Mouse (Mus musculus) liver, embryonic 11.5 days (tissue): ENCODE measurements at regions not wholly inside any gene's neighbourhood (a gene's known extent, or its start where the extent isn't known, plus 50 kb on each side); places are given as distances from the start of the nearest gene placed in this dataset.

Experiments
- ATAC-seq: fragments of 200-750 bp; cut with Nextera tagmentation; replicated peaks from 2 replicates; pipeline ENCODE4 v1.8.0; 2017; ENCODE audit warnings: moderate number of reproducible peaks, mild to moderate bottlenecking, moderate TSS enrichment, moderate library complexity; ENCODE audit not compliant: low FRiP score
- DNase-seq: peaks from one replicate; pipeline ENCODE4 v3.0.0-alpha.2; 2017; ENCODE audit warnings: low spot score
- H3K27ac ChIP-seq: fragments of 300-500 bp; sonication (generic); 2 replicates; pipeline ENCODE4 v1.5.1; 2014; ENCODE audit warnings: mild to moderate bottlenecking, low read depth, low read length, control low read depth
- H3K27me3 ChIP-seq: fragments of 300-500 bp; sonication (generic); replicated peaks from 2 replicates; pipeline ENCODE4 v1.6.1; 2014; ENCODE audit warnings: low read length, mixed read lengths; ENCODE audit not compliant: control insufficient read depth, insufficient read depth
- H3K36me3 ChIP-seq: fragments of 300-500 bp; sonication (generic); 2 replicates; pipeline ENCODE4 v1.6.1; 2014; ENCODE audit warnings: mild to moderate bottlenecking, low read length, moderate library complexity, mixed read lengths; ENCODE audit not compliant: control insufficient read depth, insufficient read depth
- H3K4me1 ChIP-seq: fragments of 300-500 bp; sonication (generic); replicated peaks from 2 replicates; pipeline ENCODE4 v1.6.1; 2014; ENCODE audit warnings: low read length, mixed read lengths; ENCODE audit not compliant: control insufficient read depth, insufficient read depth
- H3K4me2 ChIP-seq: fragments of 300-500 bp; sonication (generic); 2 replicates; pipeline ENCODE4 v1.6.1; 2014; ENCODE audit warnings: mild to moderate bottlenecking, control low read depth, moderate library complexity
- H3K4me3 ChIP-seq: fragments of 300-500 bp; sonication (generic); 2 replicates; pipeline ENCODE4 v1.5.1; 2014; ENCODE audit warnings: low read depth, low read length, control low read depth
- H3K9ac ChIP-seq: fragments of 300-500 bp; sonication (generic); 2 replicates; pipeline ENCODE4 v1.6.1; 2014; ENCODE audit warnings: low read depth, low read length, control low read depth
- H3K9me3 ChIP-seq: fragments of 300-500 bp; sonication (generic); 2 replicates; pipeline ENCODE4 v1.6.1; 2016; ENCODE audit warnings: low read length, inconsistent platforms, mixed read lengths; ENCODE audit not compliant: control insufficient read depth
- WGBS: fragments of 180-500 bp; shearing (Covaris S2); extraction: QIAGEN DNeasy Blood & Tissue Kit; methylation state at CpG from one replicate; pipeline ENCODE4 v1.1.7; 2014; 5-methylcytosine and 5-hydroxymethylcytosine counted together

DNA sequence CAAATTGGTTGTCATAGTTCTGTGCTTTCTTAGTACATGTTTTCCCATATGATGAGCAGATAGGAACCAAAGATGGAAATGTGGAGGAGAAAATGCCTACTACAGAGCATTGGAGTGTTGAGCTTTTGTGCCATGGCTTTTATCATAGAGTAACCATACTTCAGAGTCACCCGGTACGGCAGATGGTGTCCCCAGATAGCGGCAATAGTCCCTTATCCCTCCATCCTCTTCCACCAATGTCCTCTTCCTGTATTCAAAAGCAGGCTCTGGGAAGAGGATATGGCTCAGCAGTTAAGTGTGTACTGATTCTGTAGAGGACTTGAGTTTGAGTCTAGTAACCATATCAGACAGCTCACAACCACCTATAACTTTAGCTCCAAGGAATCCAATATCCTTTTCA, 106.3 kb downstream of the 1190002N15Rik start:
- H3K4me3 ChIP-seq: no peak overlapping the region
- no peaks in the 10 kb centered on the region for H3K27me3 ChIP-seq
- 42% methylated on average over 3 of the region's 3 CpGs for WGBS
- H3K36me3 ChIP-seq: no peaks in the 10 kb centered on the region
- no peaks in the 10 kb centered on the region for H3K4me1 ChIP-seq
- H3K9me3 ChIP-seq: no peaks in the 10 kb centered on the region
- DNase-seq: no peak
- H3K4me2 ChIP-seq: no peak overlapping the region
- ATAC-seq: peak; percentile 69
- no peak overlapping the region for H3K9ac ChIP-seq
- H3K27ac ChIP-seq: no peak overlapping the region

DNA sequence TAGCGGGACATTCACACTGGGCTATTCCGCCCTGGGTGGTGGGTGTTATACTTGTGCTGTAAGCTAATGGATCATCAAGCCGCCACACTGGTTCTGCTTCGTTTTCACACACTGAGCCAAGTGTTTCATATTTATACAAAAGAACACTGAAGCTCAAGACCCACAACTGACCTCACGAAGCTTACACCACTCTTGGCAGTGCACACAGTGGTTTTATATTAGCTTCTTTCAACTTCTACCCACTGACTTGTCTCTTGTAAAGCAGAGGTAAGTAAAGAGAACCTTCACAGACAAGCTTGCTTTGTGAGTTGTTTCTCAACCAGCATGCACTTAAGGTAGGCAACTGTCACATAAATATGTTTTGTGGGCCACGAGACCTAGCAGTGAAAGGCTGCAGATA, 106.9 kb downstream of the 1190002N15Rik start:
- Histone ChIP-seq H3K27ac (no peak overlapping the region), H3K4me3 (no peak overlapping the region), H3K27me3 (no peaks in the 10 kb centered on the region), H3K9ac (no peak overlapping the region), H3K4me1 (no peaks in the 10 kb centered on the region), H3K9me3 (no peaks in the 10 kb centered on the region), H3K36me3 (no peaks in the 10 kb centered on the region), H3K4me2 (no peak overlapping the region)
- DNase-seq (no peak), ATAC-seq (no peak)
- 85% methylated on average over 6 of the region's 6 CpGs for WGBS

DNA sequence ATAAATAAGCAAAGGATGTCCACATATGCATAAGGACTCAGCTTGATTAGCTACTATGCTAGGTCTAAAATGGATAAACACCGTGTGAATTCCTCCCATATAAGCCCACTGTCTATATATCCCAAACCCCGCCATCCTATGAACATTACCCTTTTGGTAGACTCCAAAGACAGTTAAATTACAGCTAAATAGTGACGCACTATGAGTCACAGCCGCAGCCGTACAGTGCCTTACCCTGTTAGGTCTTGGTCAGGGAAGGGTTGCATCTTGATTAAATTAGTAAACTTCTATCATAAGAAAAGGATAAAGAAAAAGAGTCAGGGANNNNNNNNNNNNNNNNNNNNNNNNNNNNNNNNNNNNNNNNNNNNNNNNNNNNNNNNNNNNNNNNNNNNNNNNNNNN, 111.1 kb downstream of the 1190002N15Rik start:
- WGBS: 84% methylated on average over 5 of the region's 5 CpGs
- Histone ChIP-seq H3K9me3 (no peaks in the 10 kb centered on the region), H3K27me3 (no peaks in the 10 kb centered on the region), H3K36me3 (no peaks in the 10 kb centered on the region), H3K4me3 (no peak overlapping the region), H3K4me2 (no peak overlapping the region), H3K27ac (no peak overlapping the region), H3K9ac (no peak overlapping the region), H3K4me1 (no peaks in the 10 kb centered on the region)
- ATAC-seq (no peak), DNase-seq (no peak)

DNA sequence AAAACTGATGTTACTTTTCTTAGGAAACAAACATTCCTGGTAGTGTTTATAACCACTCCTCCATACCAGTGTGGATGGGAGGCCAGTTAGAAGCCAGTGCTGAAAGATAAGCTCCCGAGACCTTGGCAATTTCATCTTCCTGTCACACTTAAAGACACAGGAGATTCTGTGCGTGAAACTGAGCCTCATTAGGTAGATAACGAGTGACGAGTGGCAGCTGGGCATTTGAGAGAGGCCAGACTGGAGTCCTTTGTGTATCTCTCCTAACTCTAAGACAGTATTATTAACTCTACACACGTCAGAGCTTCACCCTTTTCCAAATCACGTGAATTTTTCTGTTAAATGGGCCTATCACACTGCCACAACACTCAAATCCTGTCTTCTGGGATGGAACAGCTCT, 112.1 kb downstream of the 1190002N15Rik start:
- Histone ChIP-seq H3K36me3 (no peaks in the 10 kb centered on the region), H3K4me2 (no peak overlapping the region), H3K9ac (no peak overlapping the region), H3K27ac (no peak overlapping the region), H3K27me3 (no peaks in the 10 kb centered on the region), H3K9me3 (no peaks in the 10 kb centered on the region), H3K4me3 (no peak overlapping the region), H3K4me1 (no peaks in the 10 kb centered on the region)
- DNase-seq (no peak), ATAC-seq (no peak; the same call in 1 of the 2 replicates)
- 27% methylated on average over 6 of the region's 6 CpGs for WGBS

DNA sequence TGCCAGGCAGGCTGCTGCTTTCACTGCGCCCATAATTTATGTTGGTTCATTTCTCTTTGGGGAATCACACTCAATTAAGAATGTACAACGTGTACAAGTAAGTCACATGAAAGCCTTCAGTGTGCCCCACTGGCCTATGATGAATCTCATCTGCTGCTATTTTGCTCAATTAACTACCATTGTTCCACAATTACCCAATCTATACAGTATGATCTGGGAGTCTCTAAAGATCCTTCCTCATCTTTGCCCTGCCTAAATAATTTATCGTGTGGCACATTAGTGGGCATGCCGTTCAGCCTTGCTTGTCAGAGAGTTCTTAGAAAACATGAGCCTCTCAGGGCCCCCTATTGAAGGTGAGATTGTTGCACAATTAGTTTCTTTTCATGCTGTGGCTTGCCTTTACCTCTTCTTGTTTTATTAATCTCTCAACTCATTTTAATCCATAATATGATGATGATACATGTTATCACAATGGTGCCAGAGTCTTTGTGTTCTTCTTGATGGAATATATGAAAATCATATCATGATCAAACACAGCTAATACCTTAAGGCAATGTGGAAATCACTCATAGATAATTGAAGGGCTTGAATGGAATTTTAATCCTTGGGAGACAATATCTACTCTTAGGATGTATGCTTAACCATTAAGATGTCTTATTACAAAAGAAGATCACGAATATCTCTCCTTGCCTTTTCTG, 113.3 kb downstream of the 1190002N15Rik start:
- Histone ChIP-seq H3K4me1 (no peaks in the 10 kb centered on the region), H3K27ac (no peak overlapping the region), H3K27me3 (no peaks in the 10 kb centered on the region), H3K9me3 (no peaks in the 10 kb centered on the region), H3K36me3 (no peaks in the 10 kb centered on the region), H3K9ac (no peak overlapping the region), H3K4me2 (no peak overlapping the region), H3K4me3 (no peak overlapping the region)
- no peak for DNase-seq
- no peak for ATAC-seq
- WGBS: 81% methylated on average over 5 of the region's 5 CpGs

DNA sequence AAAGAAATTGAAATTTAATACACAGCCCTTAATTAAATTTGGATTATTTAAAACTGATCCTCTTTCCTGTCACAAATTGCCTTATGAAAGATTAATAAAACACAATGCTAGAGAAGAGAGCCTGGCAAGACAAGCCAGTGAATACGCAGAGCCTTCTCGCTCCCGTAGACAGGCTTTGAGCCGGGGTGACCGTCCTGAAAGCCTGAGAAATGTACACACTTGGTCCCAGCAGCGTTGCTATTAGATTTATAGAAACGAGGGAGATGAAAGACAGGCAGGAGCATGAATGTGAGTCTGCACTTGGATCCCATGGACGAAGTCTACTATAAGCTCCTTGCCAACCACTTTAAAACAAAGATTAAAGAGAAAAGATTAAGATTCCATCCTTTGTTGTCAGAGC, 127.3 kb downstream of the 1190002N15Rik start:
- no peak overlapping the region for H3K27ac ChIP-seq
- H3K36me3 ChIP-seq: no peaks in the 10 kb centered on the region
- ATAC-seq (no peak), DNase-seq (no peak)
- H3K9ac ChIP-seq: no peak overlapping the region
- H3K27me3 ChIP-seq: no peaks in the 10 kb centered on the region
- no peaks in the 10 kb centered on the region for H3K9me3 ChIP-seq
- WGBS: 66% methylated on average over 8 of the region's 8 CpGs
- no peak overlapping the region for H3K4me3 ChIP-seq
- no peaks in the 10 kb centered on the region for H3K4me1 ChIP-seq
- H3K4me2 ChIP-seq: no peak overlapping the region

DNA sequence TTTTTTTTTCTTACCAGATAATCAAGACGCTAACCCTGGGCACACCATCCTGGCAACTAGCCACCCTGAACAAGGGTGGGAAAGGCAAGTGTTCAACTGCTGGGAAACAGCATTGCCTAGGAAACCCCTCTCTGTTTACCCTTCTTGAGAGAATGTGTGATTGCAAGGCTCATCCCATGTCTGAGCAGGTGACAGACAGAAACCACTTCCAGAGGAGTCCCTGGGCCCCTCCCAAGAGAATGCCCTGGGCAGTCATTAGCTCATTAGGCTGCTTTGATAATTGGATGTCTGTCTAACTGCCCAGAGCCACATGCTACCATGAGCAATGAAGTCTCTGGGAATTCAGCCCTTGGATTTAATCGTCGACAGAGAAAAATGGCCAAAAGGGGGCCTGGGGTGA, 127.8 kb downstream of the 1190002N15Rik start:
- Histone ChIP-seq H3K9me3 (no peaks in the 10 kb centered on the region), H3K4me3 (no peak overlapping the region), H3K27ac (no peak overlapping the region), H3K4me1 (no peaks in the 10 kb centered on the region), H3K4me2 (no peak overlapping the region), H3K36me3 (no peaks in the 10 kb centered on the region), H3K9ac (no peak overlapping the region), H3K27me3 (no peaks in the 10 kb centered on the region)
- WGBS: 54% methylated on average over 3 of the region's 3 CpGs
- DNase-seq: no peak
- no peak for ATAC-seq

DNA sequence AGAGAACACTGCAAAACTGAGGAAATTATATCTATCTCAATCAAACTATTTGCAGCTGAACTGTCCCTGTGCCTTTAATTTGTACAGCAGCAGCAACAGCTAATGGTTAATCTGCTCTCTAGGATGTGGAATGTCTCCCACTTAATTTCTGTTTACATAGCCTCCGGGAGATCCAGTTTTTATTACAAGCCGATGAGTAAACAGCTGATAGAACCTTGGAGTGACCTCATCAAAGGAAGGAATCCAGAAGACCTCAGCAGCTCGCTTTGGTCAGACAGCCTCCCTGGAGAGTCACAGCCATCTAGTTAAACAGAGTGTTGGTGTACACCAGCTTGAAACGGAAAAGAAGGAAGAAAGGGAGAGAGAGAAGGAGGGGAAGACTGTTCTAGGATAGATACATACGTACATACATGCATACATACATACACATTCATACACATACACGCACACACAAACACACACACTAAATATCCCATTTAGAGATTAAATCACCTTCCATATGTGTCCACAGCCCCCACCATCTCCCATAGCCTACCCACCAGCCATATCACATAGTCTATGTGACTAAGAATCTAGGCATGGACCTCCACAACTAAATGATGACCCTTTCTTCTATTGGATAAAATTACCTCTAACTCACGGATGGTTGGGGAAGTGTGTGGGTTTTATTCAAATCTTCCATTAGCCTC, 129.1 kb downstream of the 1190002N15Rik start:
- H3K27me3 ChIP-seq: no peaks in the 10 kb centered on the region
- H3K9me3 ChIP-seq: no peaks in the 10 kb centered on the region
- no peak overlapping the region for H3K4me3 ChIP-seq
- no peaks in the 10 kb centered on the region for H3K36me3 ChIP-seq
- no peak overlapping the region for H3K4me2 ChIP-seq
- no peaks in the 10 kb centered on the region for H3K4me1 ChIP-seq
- no peak overlapping the region for H3K9ac ChIP-seq
- no peak for ATAC-seq
- 54% methylated on average over 7 of the region's 7 CpGs for WGBS
- H3K27ac ChIP-seq: no peak overlapping the region
- no peak for DNase-seq

DNA sequence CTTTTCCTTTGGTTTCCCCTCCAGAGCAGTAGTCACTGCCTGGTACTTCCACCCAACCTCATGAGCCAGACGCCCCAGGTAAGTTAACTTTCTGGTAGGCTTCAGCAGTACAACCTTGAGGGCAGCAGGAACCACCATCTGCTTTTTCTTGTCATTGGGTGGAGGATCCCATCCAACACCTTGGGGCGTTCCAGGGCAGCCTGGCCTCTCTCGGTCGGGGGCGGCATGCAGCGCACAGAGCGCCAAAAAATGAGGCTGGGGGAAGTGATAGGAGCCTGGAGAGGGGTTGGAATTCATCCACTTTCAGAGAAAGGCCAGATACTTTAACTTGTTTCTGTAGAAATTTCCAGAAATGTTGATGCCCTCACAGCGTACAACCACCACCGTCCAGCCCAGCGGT, 130.2 kb downstream of the 1190002N15Rik start:
- Histone ChIP-seq H3K9me3 (no peaks in the 10 kb centered on the region), H3K4me1 (no peaks in the 10 kb centered on the region), H3K36me3 (no peaks in the 10 kb centered on the region), H3K4me3 (no peak overlapping the region), H3K27me3 (no peaks in the 10 kb centered on the region), H3K9ac (no peak overlapping the region), H3K4me2 (no peak overlapping the region), H3K27ac (no peak overlapping the region)
- no peak for DNase-seq
- WGBS: 92% methylated on average over 10 of the region's 10 CpGs
- ATAC-seq: no peak
